Comparison of ENCODE assay signal across 13 mouse cellular contexts in the genomic region with DNA sequence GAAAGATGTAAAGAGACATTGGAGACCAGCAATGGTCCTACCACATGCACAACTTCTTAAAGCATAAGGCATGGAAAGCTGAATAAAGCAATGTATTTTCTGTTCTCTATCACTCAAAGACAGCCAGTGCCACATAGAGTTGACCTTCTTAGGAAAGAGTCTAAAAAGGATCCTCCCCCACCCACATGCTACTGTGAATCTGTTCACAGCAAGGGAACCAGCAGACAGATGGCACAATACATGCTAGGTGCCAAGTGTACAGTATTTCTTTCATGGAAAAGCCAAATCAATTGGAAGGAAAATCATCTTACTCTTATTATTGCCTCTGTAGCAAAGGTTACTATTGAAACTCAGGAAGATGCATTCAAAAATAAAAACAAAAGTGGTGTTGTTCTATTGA.
DNase-seq lines count a peak whose midpoint lies in the region; ATAC-seq and TF ChIP-seq lines count a peak whose summit lies in the region.
"Had no signal": no experiment of that assay in that cellular context is flagged by ENCODE, and none has a peak within 500 bp of the region (broad histone marks: within the 10 kb centered on the region; RNA-seq: fewer than 3 reads in every experiment).

No protein-coding gene starts in this region.

- H3K4me2 ChIP-seq in hindbrain, postnatal 0 days (ENCODE audit: low read depth, low read length) = no peak overlapping the region
- no peak overlapping the region for H3K4me2 ChIP-seq in hindbrain, embryonic 12.5 days (replicated peaks)
- H3K4me2 ChIP-seq in kidney, embryonic 16.5 days (replicated peaks; ENCODE audit: low read depth, low read length) = no peak overlapping the region
- H3K4me2 ChIP-seq: embryonic facial prominence, embryonic 15.5 days; midbrain, embryonic 12.5 days had no signal

- intact Hi-C loops in left cerebral cortex, postnatal 4 days (cut with DNase I) = no loop called here

- no peaks in the 10 kb centered on the region for H3K9me3 ChIP-seq in hindbrain, postnatal 0 days (ENCODE audit: low read length)
- no peaks in the 10 kb centered on the region for H3K9me3 ChIP-seq in hindbrain, embryonic 12.5 days (replicated peaks)
- no peaks in the 10 kb centered on the region for H3K9me3 ChIP-seq in kidney, embryonic 16.5 days (ENCODE audit: low read length)
- H3K9me3 ChIP-seq: embryonic facial prominence, embryonic 15.5 days; midbrain, embryonic 12.5 days had no signal

- H3K4me3 ChIP-seq in hindbrain, postnatal 0 days (ENCODE audit: low read length) = no peak overlapping the region
- H3K4me3 ChIP-seq in hindbrain, embryonic 12.5 days = no peak overlapping the region
- no peak overlapping the region for H3K4me3 ChIP-seq in kidney, embryonic 16.5 days (ENCODE audit: low read length)
- H3K4me3 ChIP-seq: embryonic facial prominence, embryonic 15.5 days; midbrain, embryonic 12.5 days had no signal

- H3K36me3 ChIP-seq in hindbrain, postnatal 0 days (ENCODE audit: insufficient read depth, low read length) = no peaks in the 10 kb centered on the region
- H3K36me3 ChIP-seq in hindbrain, embryonic 12.5 days = no peaks in the 10 kb centered on the region
- H3K36me3 ChIP-seq in kidney, embryonic 16.5 days (ENCODE audit: insufficient read depth, low read length) = no peaks in the 10 kb centered on the region
- H3K36me3 ChIP-seq: embryonic facial prominence, embryonic 15.5 days; midbrain, embryonic 12.5 days had no signal

- peak; percentile 58 for DNase-seq in hindbrain, postnatal 0 days (ENCODE audit: low spot score)
- peak; percentile 97 for DNase-seq in cerebellum, adult 9-10 months
- DNase-seq in layer of hippocampus, adult 8-10 months (ENCODE audit: low spot score in 2 of 2) = peak; percentile 52 to 54
- peak; percentile 26 for DNase-seq in left cerebral cortex, postnatal 4 days
- no peak for DNase-seq in embryo, embryonic 10 days (ENCODE audit: low spot score)
- no peak for DNase-seq in thymus, postnatal 14 days
- DNase-seq: adrenal gland, adult 8-10 months; gastrocnemius, postnatal 14 days; kidney, postnatal 14 days had no signal

- no peaks in the 10 kb centered on the region for H3K27me3 ChIP-seq in hindbrain, postnatal 0 days (ENCODE audit: insufficient read depth, low read length)
- H3K27me3 ChIP-seq in hindbrain, embryonic 12.5 days = no peaks in the 10 kb centered on the region
- no peaks in the 10 kb centered on the region for H3K27me3 ChIP-seq in kidney, embryonic 16.5 days (ENCODE audit: insufficient read depth, low read length)
- H3K27me3 ChIP-seq: embryonic facial prominence, embryonic 15.5 days; midbrain, embryonic 12.5 days had no signal

- no peaks in the 10 kb centered on the region for H3K4me1 ChIP-seq in hindbrain, postnatal 0 days (ENCODE audit: insufficient read depth, low read length)
- 0 out of 2 replicates have a peak, but pooled peaks cover 3% of the 10 kb centered on the region for H3K4me1 ChIP-seq in hindbrain, embryonic 12.5 days
- H3K4me1 ChIP-seq in kidney, embryonic 16.5 days (ENCODE audit: insufficient read depth, low read length) = no peaks in the 10 kb centered on the region
- H3K4me1 ChIP-seq: embryonic facial prominence, embryonic 15.5 days; midbrain, embryonic 12.5 days had no signal

- peak; percentile 80; the same call in 1 of the 2 replicates for ATAC-seq in hindbrain, postnatal 0 days
- ATAC-seq in hindbrain, embryonic 12.5 days (ENCODE audit: low FRiP score) = no peak
- no peak for ATAC-seq in kidney, embryonic 16.5 days (ENCODE audit: low FRiP score, low TSS enrichment)

- H3K9ac ChIP-seq in hindbrain, postnatal 0 days (replicated peaks; ENCODE audit: low read length) = no peak overlapping the region
- no peak overlapping the region for H3K9ac ChIP-seq in hindbrain, embryonic 12.5 days
- no peak overlapping the region for H3K9ac ChIP-seq in kidney, embryonic 16.5 days (replicated peaks; ENCODE audit: low read length)
- H3K9ac ChIP-seq: embryonic facial prominence, embryonic 15.5 days; midbrain, embryonic 12.5 days had no signal

- H3K27ac ChIP-seq in hindbrain, postnatal 0 days = no peak overlapping the region; the same call in 1 of the 2 replicates
- no peak overlapping the region for H3K27ac ChIP-seq in hindbrain, embryonic 12.5 days
- H3K27ac ChIP-seq in kidney, embryonic 16.5 days (ENCODE audit: low read length) = no peak overlapping the region
- H3K27ac ChIP-seq: embryonic facial prominence, embryonic 15.5 days; midbrain, embryonic 12.5 days had no signal

- TF ChIP-seq CTCF in hindbrain, postnatal 0 days (IDR thresholded peaks at IDR 0.05; ENCODE audit: low read depth) = no peak

Comparison
In these comparisons a context has a peak if more than half of its experiments do, and no peak if none do; other contexts are left out.
1. DNase-seq: peak in hindbrain, postnatal 0 days (single experiment), cerebellum, adult 9-10 months (single experiment), layer of hippocampus, adult 8-10 months (2 of 2) and left cerebral cortex, postnatal 4 days (single experiment); none in embryo, embryonic 10 days (single experiment) and thymus, postnatal 14 days (single experiment).